Mouse (Mus musculus) kidney, postnatal 0 days (tissue): ENCODE measurements around the gene Lin9. TPM values are rescaled to one million over a fixed set of nuclear protein-coding genes. Genes with fewer than 3 reads are reported as not detected.

Source experiments
- ATAC-seq: fragments of 200-750 bp; cut with Nextera tagmentation; replicated peaks from 2 replicates; pipeline ENCODE4 v1.8.0; 2017; ENCODE audit warnings: low read depth, moderate number of reproducible peaks, moderate TSS enrichment, moderate library complexity; ENCODE audit not compliant: low FRiP score
- DNase-seq: peaks from one replicate; pipeline ENCODE4 v3.0.0-alpha.2; 2016; ENCODE audit warnings: low spot score
- H3K27ac ChIP-seq: fragments of 300-500 bp; sonication (generic); 2 replicates; pipeline ENCODE4 v1.5.1; 2014; ENCODE audit warnings: mild to moderate bottlenecking
- H3K27me3 ChIP-seq: fragments of 300-500 bp; sonication (generic); 2 replicates; pipeline ENCODE4 v1.6.1; 2014; ENCODE audit warnings: low read length, mixed read lengths; ENCODE audit not compliant: insufficient read depth
- H3K36me3 ChIP-seq: fragments of 300-500 bp; sonication (generic); 2 replicates; pipeline ENCODE4 v1.6.1; 2014; ENCODE audit warnings: low read length, mixed read lengths; ENCODE audit not compliant: insufficient read depth
- H3K4me1 ChIP-seq: fragments of 300-500 bp; sonication (generic); replicated peaks from 2 replicates; pipeline ENCODE4 v1.6.1; 2014; ENCODE audit warnings: antibody characterized with exemption, low read length, mixed read lengths; ENCODE audit not compliant: insufficient read depth
- H3K4me2 ChIP-seq: fragments of 300-500 bp; sonication (generic); 2 replicates; pipeline ENCODE4 v1.6.1; 2014; ENCODE audit warnings: mild to moderate bottlenecking, low read length, moderate library complexity, mixed read lengths
- H3K4me3 ChIP-seq: fragments of 300-500 bp; sonication (generic); replicated peaks from 2 replicates; pipeline ENCODE4 v1.5.1; 2014; ENCODE audit warnings: low read depth, low read length
- H3K9ac ChIP-seq: fragments of 300-500 bp; sonication (generic); 2 replicates; pipeline ENCODE4 v1.6.1; 2014; ENCODE audit warnings: low read depth, low read length
- H3K9me3 ChIP-seq: fragments of 300-500 bp; sonication (generic); replicated peaks from 2 replicates; pipeline ENCODE4 v1.6.1; 2016; ENCODE audit warnings: low read length, inconsistent platforms, mixed read lengths
- CTCF ChIP-seq: IDR thresholded peaks from 2 replicates; pipeline ENCODE4 v1.5.1; 2016; ENCODE audit warnings: antibody characterized with exemption, low read depth, mild to moderate bottlenecking, moderate library complexity
- WGBS: fragments of 180-500 bp; shearing (Covaris S2); extraction: QIAGEN DNeasy Blood & Tissue Kit; methylation state at CpG from one replicate; pipeline ENCODE4 v1.1.7; 2014; 5-methylcytosine and 5-hydroxymethylcytosine counted together
- polyA plus RNA-seq: library from polyadenylated mRNA; unstranded; fragments of >200 nt; fragmentation: Nextera tagmentation; extraction: Ambion mirVana; gene quantifications from 2 replicates; pipeline ENCODE4 v1.2.1, GENCODE M21; 2015

The Lin9 gene
- polyA plus RNA-seq, 1 experiment from 2014 or later: 11.6 TPM

- DNase-seq (no peak), ATAC-seq (no peak)
- TF ChIP-seq CTCF: no peak
- Histone ChIP-seq H3K9ac (no peak overlapping the region), H3K27ac (no peak overlapping the region), H3K9me3 (no peaks in the 10 kb centered on the region), H3K36me3 (no peaks in the 10 kb centered on the region), H3K4me2 (no peak overlapping the region), H3K4me1 (no peaks in the 10 kb centered on the region), H3K4me3 (no peak overlapping the region), H3K27me3 (no peaks in the 10 kb centered on the region)
- WGBS: 82% methylated on average over 6 of the region's 6 CpGs
Measured at GRCm38 (mm10) chr1:180719483-180719882, 78.5 kb downstream of the Lin9 start.

GRCm38 (mm10) chr1:180719951-180720689 is 79.2 kb downstream of the Lin9 start:
- Histone ChIP-seq H3K9me3 (no peaks in the 10 kb centered on the region), H3K9ac (no peak overlapping the region), H3K4me3 (no peak overlapping the region), H3K36me3 (no peaks in the 10 kb centered on the region), H3K4me2 (no peak overlapping the region), H3K27me3 (no peaks in the 10 kb centered on the region), H3K27ac (no peak overlapping the region), H3K4me1 (peaks cover 4% of the 10 kb centered on the region; the same call in 1 of the 2 replicates)
- ATAC-seq (peak; percentile 71), DNase-seq (peak; percentile 79)
- TF ChIP-seq CTCF: peak; percentile 98
- WGBS: 48% methylated on average over 5 of the region's 5 CpGs

GRCm38 (mm10) chr1:180722608-180723007 is 81.7 kb downstream of the Lin9 start:
- Histone ChIP-seq H3K9ac (no peak overlapping the region), H3K27me3 (no peaks in the 10 kb centered on the region), H3K36me3 (no peaks in the 10 kb centered on the region), H3K9me3 (no peaks in the 10 kb centered on the region), H3K4me2 (no peak overlapping the region), H3K4me1 (peaks cover 6% of the 10 kb centered on the region; the same call in 1 of the 2 replicates), H3K4me3 (no peak overlapping the region), H3K27ac (no peak overlapping the region)
- WGBS: 46% methylated on average over 1 of the region's 1 CpGs
- DNase-seq (no peak), ATAC-seq (no peak)
- TF ChIP-seq CTCF: no peak

- Histone ChIP-seq H3K27me3 (no peaks in the 10 kb centered on the region), H3K4me3 (no peak overlapping the region), H3K9me3 (no peaks in the 10 kb centered on the region), H3K27ac (no peak overlapping the region), H3K4me2 (no peak overlapping the region), H3K36me3 (no peaks in the 10 kb centered on the region), H3K9ac (no peak overlapping the region), H3K4me1 (peaks cover 6% of the 10 kb centered on the region)
- DNase-seq (no peak), ATAC-seq (no peak)
- WGBS: 25% methylated on average over 1 of the region's 1 CpGs
- no peak for TF ChIP-seq CTCF
Measured at GRCm38 (mm10) chr1:180723701-180724238, 82.8 kb downstream of the Lin9 start.

- peaks cover 6% of the 10 kb centered on the region for H3K4me1 ChIP-seq
- H3K9me3 ChIP-seq: no peaks in the 10 kb centered on the region
- DNase-seq (peak; percentile 96), ATAC-seq (peak; percentile 93)
- H3K4me3 ChIP-seq: peak within 1 kb of the TSS; percentile 100
- H3K4me2 ChIP-seq: peak within 1 kb of the TSS; percentile 67
- TF ChIP-seq CTCF: peak; percentile 25; the same call in 1 of the 2 replicates
- WGBS: under 1% methylated on average over 52 of the region's 52 CpGs
- H3K9ac ChIP-seq: peak within 1 kb of the TSS; percentile 99
- no peaks in the 10 kb centered on the region for H3K27me3 ChIP-seq
- H3K27ac ChIP-seq: peak within 1 kb of the TSS; percentile 98
- H3K36me3 ChIP-seq: no peaks in the 10 kb centered on the region
Measured at GRCm38 (mm10) chr1:180725704-180726179, 84.8 kb downstream of the Lin9 start, which contains the start of gene Acbd3. Gene Acbd3, plus strand, starts transcription at chr1:180726043.

- H3K9ac ChIP-seq: peak overlapping the region; percentile 99
- H3K4me2 ChIP-seq: peak overlapping the region; percentile 67
- ATAC-seq (peak; percentile 72), DNase-seq (peak; percentile 64)
- H3K4me3 ChIP-seq: peak overlapping the region; percentile 100
- peak overlapping the region; percentile 98 for H3K27ac ChIP-seq
- H3K4me1 ChIP-seq: peaks cover 6% of the 10 kb centered on the region
- H3K9me3 ChIP-seq: no peaks in the 10 kb centered on the region
- H3K27me3 ChIP-seq: no peaks in the 10 kb centered on the region
- no peak for TF ChIP-seq CTCF
- WGBS: 3% methylated on average over 41 of the region's 42 CpGs
- no peaks in the 10 kb centered on the region for H3K36me3 ChIP-seq
Measured at GRCm38 (mm10) chr1:180726183-180726582, 85.2 kb downstream of the Lin9 start.
